Mouse (Mus musculus) ES-Bruce4 (cell line): ENCODE results near the gene Trim72.

Source experiments
- EP300 ChIP-seq: IDR thresholded peaks from 2 replicates; pipeline ENCODE4 v1.6.1; 2011; ENCODE audit warnings: low read depth, low read length; ENCODE audit not compliant: insufficient read depth
- POLR2A ChIP-seq: IDR thresholded peaks from one replicate; pipeline ENCODE4 v1.8.1; 2011; ENCODE audit warnings: low read length; ENCODE audit not compliant: insufficient read depth

DNA sequence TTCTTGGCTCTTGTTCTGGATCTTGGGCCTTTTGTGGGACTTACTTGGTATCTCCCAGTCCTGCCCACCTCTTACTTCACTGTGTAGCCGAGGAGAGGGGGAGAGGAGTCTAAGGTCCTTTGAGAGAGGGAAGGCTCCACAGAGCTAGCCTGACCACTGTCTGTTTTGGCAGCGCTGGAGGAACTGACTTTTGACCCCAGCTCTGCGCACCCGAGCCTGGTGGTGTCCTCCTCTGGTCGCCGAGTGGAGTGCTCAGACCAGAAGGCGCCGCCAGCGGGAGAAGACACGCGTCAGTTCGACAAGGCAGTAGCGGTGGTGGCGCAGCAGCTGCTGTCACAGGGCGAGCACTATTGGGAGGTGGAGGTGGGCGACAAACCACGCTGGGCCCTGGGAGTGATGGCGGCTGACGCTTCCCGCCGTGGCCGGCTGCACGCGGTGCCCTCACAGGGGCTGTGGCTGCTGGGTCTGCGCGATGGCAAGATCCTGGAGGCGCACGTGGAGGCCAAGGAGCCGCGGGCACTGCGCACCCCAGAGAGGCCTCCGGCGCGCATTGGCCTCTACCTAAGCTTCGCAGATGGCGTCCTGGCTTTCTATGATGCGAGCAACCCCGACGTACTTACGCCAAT is 6.1 kb downstream of the Trim72 start:
- TF ChIP-seq EP300 (no peak), POLR2A (no peak)
